Mouse (Mus musculus) testis, adult 2 months (tissue): ENCODE measurements around the gene Rfx4.

Source experiments
- CTCF ChIP-seq: fragments of 200-500 bp; IDR thresholded peaks from 2 replicates; pipeline ENCODE4 v1.5.1; 2012; ENCODE audit warnings: low read depth, mild to moderate bottlenecking, inconsistent platforms, low read length, moderate library complexity; ENCODE audit not compliant: control insufficient read depth, insufficient read depth, insufficient replicate concordance
- POLR2A ChIP-seq: fragments of 200-500 bp; IDR thresholded peaks from 2 replicates; pipeline ENCODE4 v1.6.1; 2012; ENCODE audit warnings: low read depth, mild to moderate bottlenecking, inconsistent platforms, low read length, moderate library complexity; ENCODE audit not compliant: control insufficient read depth

GRCm38 (mm10) chr10:84858806-84859496 is 103.1 kb downstream of the Rfx4 start:
- TF ChIP-seq POLR2A (no peak), CTCF (no peak)
